Mouse (Mus musculus): Measurements from ENCODE around the gene Frmd7. TPM values are rescaled to one million over a fixed set of nuclear protein-coding genes. Genes with fewer than 3 reads are reported as not detected.

The Frmd7 gene
- polyA plus RNA-seq, 1 experiment from 2014 or later: 0.21 TPM

DNA sequence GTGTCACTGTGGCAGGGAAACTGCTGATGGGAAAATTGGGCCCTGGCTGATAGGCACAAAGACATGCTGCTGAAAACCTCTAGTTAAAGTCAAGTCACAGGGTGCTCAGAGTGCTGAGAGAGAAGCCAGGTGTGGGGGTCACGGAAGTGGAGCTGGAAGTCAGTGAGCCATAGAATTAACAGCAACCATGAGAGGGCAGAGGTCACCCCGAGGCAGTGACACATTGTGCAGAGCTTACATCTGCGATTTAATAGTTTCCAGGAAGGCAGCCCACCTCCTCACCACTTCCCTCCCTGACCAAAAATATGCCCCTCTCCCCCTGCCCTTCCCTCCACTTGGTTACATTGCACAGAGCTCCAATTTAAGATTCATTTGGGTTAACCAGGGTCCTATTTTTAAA, 25.1 kb downstream of the Frmd7 start:
- no peak for DNase-seq (ENCODE audit: low spot score)
- ATAC-seq (ENCODE audit: low read depth): no peak
- Histone ChIP-seq H3K27me3 (replicated peaks; ENCODE audit: control insufficient read depth, insufficient read depth, low read length) (no peaks in the 10 kb centered on the region), H3K4me1 (ENCODE audit: control insufficient read depth, insufficient read depth, low read length) (no peaks in the 10 kb centered on the region), H3K4me3 (ENCODE audit: low read depth, low read length) (no peak overlapping the region), H3K27ac (replicated peaks; ENCODE audit: low read depth, low read length) (no peak overlapping the region), H3K36me3 (ENCODE audit: control insufficient read depth, insufficient read depth, low read length) (no peaks in the 10 kb centered on the region), H3K9me3 (ENCODE audit: control insufficient read depth, low read length) (no peaks in the 10 kb centered on the region), H3K9ac (ENCODE audit: low read depth, low read length) (no peak overlapping the region), H3K4me2 (ENCODE audit: low read depth, low read length) (no peak overlapping the region)
- 23% methylated on average over 3 of the region's 3 CpGs for WGBS

DNA sequence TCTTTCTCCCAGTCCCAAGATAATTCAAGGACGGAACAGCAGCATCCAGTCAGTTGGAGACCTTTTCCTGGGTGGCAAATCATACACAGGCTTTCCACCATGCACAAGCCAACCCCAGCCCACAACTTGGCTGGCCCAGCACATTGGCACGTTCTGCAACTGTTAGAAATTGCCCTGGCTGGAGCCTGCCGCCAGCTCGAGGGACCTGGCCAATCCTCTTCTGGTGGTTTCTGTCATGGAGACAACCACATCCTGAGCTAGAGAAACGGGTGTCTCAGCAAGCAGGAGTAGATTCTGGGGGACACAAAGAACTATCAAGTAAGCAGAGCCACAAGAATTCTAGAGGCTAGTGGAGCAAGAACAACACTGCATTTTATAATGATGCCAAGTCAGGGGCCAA, 32.6 kb downstream of the Frmd7 start:
- no peak overlapping the region for H3K9ac ChIP-seq (ENCODE audit: low read depth, low read length)
- no peaks in the 10 kb centered on the region for H3K36me3 ChIP-seq (ENCODE audit: control insufficient read depth, insufficient read depth, low read length)
- no peaks in the 10 kb centered on the region for H3K9me3 ChIP-seq (ENCODE audit: control insufficient read depth, low read length)
- H3K27me3 ChIP-seq (replicated peaks; ENCODE audit: control insufficient read depth, insufficient read depth, low read length): 0 out of 2 replicates have a peak, but pooled peaks cover 4% of the 10 kb centered on the region
- H3K27ac ChIP-seq (replicated peaks; ENCODE audit: low read depth, low read length): no peak overlapping the region
- no peak for ATAC-seq (ENCODE audit: low read depth)
- no peak overlapping the region for H3K4me3 ChIP-seq (ENCODE audit: low read depth, low read length)
- WGBS: 79% methylated on average over 5 of the region's 5 CpGs
- no peak for DNase-seq (ENCODE audit: low spot score)
- H3K4me2 ChIP-seq (ENCODE audit: low read depth, low read length): no peak overlapping the region
- H3K4me1 ChIP-seq (ENCODE audit: control insufficient read depth, insufficient read depth, low read length): no peaks in the 10 kb centered on the region

DNA sequence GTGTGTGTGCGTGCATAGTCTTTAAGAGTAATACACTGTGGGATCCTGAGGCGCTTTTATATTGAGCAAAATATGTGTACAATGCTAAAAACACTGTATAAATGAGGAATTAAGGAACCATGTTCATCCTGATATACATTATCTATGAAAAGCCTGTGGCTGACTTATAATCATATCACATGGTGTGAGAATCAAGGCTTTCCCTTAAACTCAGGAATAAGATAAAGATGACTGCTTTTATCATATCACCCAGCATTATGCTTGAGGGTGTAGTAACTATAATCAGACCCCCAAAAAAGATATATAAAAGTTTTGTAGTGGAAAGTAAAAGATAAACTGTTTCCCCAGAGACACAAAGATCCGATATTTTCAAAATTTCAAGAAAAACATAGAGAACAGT, 39.0 kb downstream of the Frmd7 start:
- ATAC-seq (ENCODE audit: low read depth): no peak
- H3K27me3 ChIP-seq (replicated peaks; ENCODE audit: control insufficient read depth, insufficient read depth, low read length): peaks cover 6% of the 10 kb centered on the region; the same call in 1 of the 2 replicates
- no peaks in the 10 kb centered on the region for H3K36me3 ChIP-seq (ENCODE audit: control insufficient read depth, insufficient read depth, low read length)
- no peak overlapping the region for H3K4me2 ChIP-seq (ENCODE audit: low read depth, low read length)
- no peak for DNase-seq (ENCODE audit: low spot score)
- no peaks in the 10 kb centered on the region for H3K9me3 ChIP-seq (ENCODE audit: control insufficient read depth, low read length)
- H3K4me3 ChIP-seq (ENCODE audit: low read depth, low read length): no peak overlapping the region
- H3K4me1 ChIP-seq (ENCODE audit: control insufficient read depth, insufficient read depth, low read length): no peaks in the 10 kb centered on the region
- H3K27ac ChIP-seq (replicated peaks; ENCODE audit: low read depth, low read length): no peak overlapping the region
- WGBS: 89% methylated on average over 3 of the region's 3 CpGs
- H3K9ac ChIP-seq (ENCODE audit: low read depth, low read length): no peak overlapping the region

DNA sequence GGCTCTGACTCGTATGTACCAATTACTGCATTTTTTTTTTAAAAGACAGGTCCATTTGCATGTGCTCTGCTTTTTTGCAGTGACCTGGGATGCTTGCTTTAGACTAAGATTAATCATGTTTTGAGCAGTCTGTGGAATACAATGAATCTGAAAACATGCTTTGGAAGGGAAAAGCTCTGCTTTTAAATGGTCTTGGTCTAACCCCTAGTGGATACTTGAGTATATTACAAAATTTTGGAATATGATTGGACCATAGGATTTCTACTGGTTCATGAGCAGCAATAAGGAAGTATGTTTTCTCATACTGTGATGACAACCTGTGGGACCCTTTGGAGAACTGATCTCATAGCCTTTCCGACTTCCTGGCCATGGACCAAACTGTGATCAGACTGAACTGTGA, 54.5 kb downstream of the Frmd7 start:
- 73% methylated on average over 2 of the region's 2 CpGs for WGBS
- H3K4me2 ChIP-seq (ENCODE audit: low read depth, low read length): no peak overlapping the region
- no peaks in the 10 kb centered on the region for H3K4me1 ChIP-seq (ENCODE audit: control insufficient read depth, insufficient read depth, low read length)
- no peak overlapping the region for H3K27ac ChIP-seq (replicated peaks; ENCODE audit: low read depth, low read length)
- H3K9me3 ChIP-seq (ENCODE audit: control insufficient read depth, low read length): no peaks in the 10 kb centered on the region
- no peak overlapping the region for H3K9ac ChIP-seq (ENCODE audit: low read depth, low read length)
- peaks cover 8% of the 10 kb centered on the region for H3K27me3 ChIP-seq (replicated peaks; ENCODE audit: control insufficient read depth, insufficient read depth, low read length)
- ATAC-seq (ENCODE audit: low read depth) (no peak), DNase-seq (ENCODE audit: low spot score) (no peak)
- no peak overlapping the region for H3K4me3 ChIP-seq (ENCODE audit: low read depth, low read length)
- no peaks in the 10 kb centered on the region for H3K36me3 ChIP-seq (ENCODE audit: control insufficient read depth, insufficient read depth, low read length)

DNA sequence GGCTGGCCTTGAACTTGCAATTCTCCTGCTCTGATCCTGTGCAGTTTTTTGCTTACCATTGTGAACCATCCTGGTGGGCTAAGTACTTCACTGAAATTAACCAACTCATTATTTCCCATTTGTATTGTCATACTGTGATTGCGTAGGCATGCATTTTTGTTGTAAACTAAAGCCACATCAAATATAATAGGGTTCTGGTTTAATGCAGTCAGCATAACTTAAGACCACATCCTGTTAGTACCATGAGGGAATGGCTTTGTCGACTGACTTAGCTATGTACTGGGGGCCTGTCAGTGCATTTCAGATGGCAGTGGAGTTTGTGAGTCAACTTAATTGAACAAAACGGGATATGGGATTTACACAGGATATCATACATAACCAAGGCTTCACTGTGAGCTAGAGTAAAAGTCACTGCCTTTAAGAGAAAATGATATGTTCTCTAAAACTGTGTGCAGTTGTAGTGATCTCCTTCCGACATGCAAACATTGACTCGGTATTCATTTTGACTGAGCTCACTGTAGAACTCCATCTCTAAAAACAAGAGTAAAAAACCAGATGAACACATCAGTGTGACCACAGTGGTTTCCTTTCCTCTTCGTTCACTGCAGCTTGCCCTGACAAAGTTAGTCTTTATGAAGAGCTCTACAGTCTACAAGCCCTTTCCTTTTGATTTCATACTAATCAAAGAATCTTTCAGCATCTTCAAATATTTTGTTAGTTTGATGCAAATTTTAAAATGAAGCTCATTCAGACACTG, 68.1 kb downstream of the Frmd7 start:
- ATAC-seq (ENCODE audit: low read depth) (no peak), DNase-seq (ENCODE audit: low spot score) (no peak)
- Histone ChIP-seq H3K27me3 (replicated peaks; ENCODE audit: control insufficient read depth, insufficient read depth, low read length) (no peaks in the 10 kb centered on the region), H3K4me3 (ENCODE audit: low read depth, low read length) (no peak overlapping the region), H3K9ac (ENCODE audit: low read depth, low read length) (no peak overlapping the region), H3K27ac (replicated peaks; ENCODE audit: low read depth, low read length) (no peak overlapping the region), H3K9me3 (ENCODE audit: control insufficient read depth, low read length) (no peaks in the 10 kb centered on the region), H3K4me2 (ENCODE audit: low read depth, low read length) (no peak overlapping the region), H3K4me1 (ENCODE audit: control insufficient read depth, insufficient read depth, low read length) (no peaks in the 10 kb centered on the region), H3K36me3 (ENCODE audit: control insufficient read depth, insufficient read depth, low read length) (no peaks in the 10 kb centered on the region)
- WGBS: 73% methylated on average over 6 of the region's 6 CpGs

DNA sequence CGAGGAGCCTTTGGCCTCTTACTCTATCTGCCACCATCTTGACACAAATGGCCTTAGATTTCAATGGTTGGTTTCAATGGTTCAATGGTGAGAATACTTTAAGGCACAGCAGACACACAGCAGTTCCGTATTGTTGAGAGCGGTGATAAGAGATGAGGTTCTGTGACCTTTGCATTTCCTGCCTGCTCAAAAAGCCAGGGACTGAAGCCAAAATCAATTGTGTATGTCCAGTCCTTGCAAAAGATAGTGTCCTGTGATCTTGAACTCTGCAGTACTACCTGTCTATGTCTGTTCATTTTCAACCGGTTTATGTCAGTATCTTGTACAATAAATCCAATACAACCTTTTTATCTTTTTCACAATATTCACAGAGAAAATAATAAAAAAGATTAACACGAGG, 77.8 kb downstream of the Frmd7 start:
- 76% methylated on average over 5 of the region's 5 CpGs for WGBS
- no peak overlapping the region for H3K9ac ChIP-seq (ENCODE audit: low read depth, low read length)
- DNase-seq (ENCODE audit: low spot score) (no peak), ATAC-seq (ENCODE audit: low read depth) (no peak)
- no peaks in the 10 kb centered on the region for H3K36me3 ChIP-seq (ENCODE audit: control insufficient read depth, insufficient read depth, low read length)
- no peaks in the 10 kb centered on the region for H3K4me1 ChIP-seq (ENCODE audit: control insufficient read depth, insufficient read depth, low read length)
- peaks cover 11% of the 10 kb centered on the region for H3K27me3 ChIP-seq (replicated peaks; ENCODE audit: control insufficient read depth, insufficient read depth, low read length)
- H3K4me2 ChIP-seq (ENCODE audit: low read depth, low read length): no peak overlapping the region
- no peak overlapping the region for H3K4me3 ChIP-seq (ENCODE audit: low read depth, low read length)
- H3K9me3 ChIP-seq (ENCODE audit: control insufficient read depth, low read length): no peaks in the 10 kb centered on the region
- no peak overlapping the region for H3K27ac ChIP-seq (replicated peaks; ENCODE audit: low read depth, low read length)

DNA sequence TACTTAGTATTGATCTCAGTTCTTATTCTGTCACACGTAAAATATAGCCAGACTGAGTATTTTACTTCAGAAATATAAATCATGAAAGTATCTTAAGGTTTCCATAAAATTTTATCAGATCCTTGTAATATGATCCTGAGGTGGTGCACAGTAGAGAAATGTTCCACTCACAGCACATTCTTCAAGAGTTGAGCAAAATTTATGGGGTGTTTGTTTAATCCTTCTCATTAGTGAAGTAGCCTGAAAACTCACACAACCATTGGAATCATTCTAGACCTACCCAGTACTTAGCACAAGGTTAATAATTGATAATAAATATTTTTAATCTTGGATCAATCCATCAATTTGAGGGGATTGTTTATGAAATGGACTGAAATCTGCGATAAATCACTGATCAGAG, 78.7 kb downstream of the Frmd7 start:
- 40% methylated on average over 2 of the region's 2 CpGs for WGBS
- no peak overlapping the region for H3K27ac ChIP-seq (replicated peaks; ENCODE audit: low read depth, low read length)

DNA sequence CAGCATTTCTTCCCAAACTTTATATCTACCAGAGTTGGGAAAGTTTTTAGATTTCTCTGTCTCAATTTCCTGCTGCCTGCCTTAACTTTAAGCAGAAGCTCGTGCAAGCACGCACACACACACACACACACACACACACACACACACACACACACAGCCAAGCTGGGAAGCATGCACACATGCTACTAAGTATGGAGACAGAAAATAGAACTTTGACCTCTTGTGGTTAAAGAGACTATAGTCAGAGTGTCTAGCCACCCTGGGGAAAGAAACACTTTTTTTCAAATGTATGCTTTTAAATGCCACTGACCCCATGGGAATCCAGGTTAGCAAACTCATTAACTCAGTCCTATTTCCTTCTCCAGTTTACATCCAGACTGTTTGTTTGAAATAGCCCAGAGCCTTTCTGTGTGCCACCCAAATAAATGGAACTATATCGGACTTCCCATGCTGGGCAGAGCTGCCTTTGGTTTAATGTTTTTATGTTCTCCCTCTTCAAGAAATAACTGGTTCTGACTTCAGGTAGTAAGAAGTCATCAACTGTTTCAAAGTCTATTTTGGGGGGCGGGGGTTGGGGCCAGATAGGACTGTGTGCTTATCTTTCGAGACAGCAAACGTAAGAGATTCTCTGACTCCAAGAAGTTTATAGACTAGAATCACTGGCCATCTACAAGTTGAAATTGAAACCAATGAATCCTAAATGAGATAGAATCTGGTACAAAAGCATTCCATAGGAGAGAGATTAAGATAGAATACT, 91.9 kb downstream of the Frmd7 start:
- Histone ChIP-seq H3K27me3 (replicated peaks; ENCODE audit: control insufficient read depth, insufficient read depth, low read length) (peaks cover 16% of the 10 kb centered on the region; the same call in 1 of the 2 replicates), H3K9ac (ENCODE audit: low read depth, low read length) (no peak overlapping the region), H3K4me2 (ENCODE audit: low read depth, low read length) (no peak overlapping the region), H3K9me3 (ENCODE audit: control insufficient read depth, low read length) (no peaks in the 10 kb centered on the region), H3K4me3 (ENCODE audit: low read depth, low read length) (no peak overlapping the region), H3K27ac (replicated peaks; ENCODE audit: low read depth, low read length) (no peak overlapping the region), H3K4me1 (ENCODE audit: control insufficient read depth, insufficient read depth, low read length) (no peaks in the 10 kb centered on the region), H3K36me3 (ENCODE audit: control insufficient read depth, insufficient read depth, low read length) (no peaks in the 10 kb centered on the region)
- ATAC-seq (ENCODE audit: low read depth) (no peak), DNase-seq (ENCODE audit: low spot score) (no peak)
- WGBS: 73% methylated on average over 6 of the region's 6 CpGs

More for the DNA sequence above, 78.7 kb downstream of the Frmd7 start:
- Histone ChIP-seq H3K4me2 (ENCODE audit: low read depth, low read length) (no peak overlapping the region), H3K36me3 (ENCODE audit: control insufficient read depth, insufficient read depth, low read length) (no peaks in the 10 kb centered on the region), H3K4me1 (ENCODE audit: control insufficient read depth, insufficient read depth, low read length) (no peaks in the 10 kb centered on the region), H3K9me3 (ENCODE audit: control insufficient read depth, low read length) (no peaks in the 10 kb centered on the region), H3K4me3 (ENCODE audit: low read depth, low read length) (no peak overlapping the region), H3K27me3 (replicated peaks; ENCODE audit: control insufficient read depth, insufficient read depth, low read length) (peaks cover 11% of the 10 kb centered on the region), H3K9ac (ENCODE audit: low read depth, low read length) (no peak overlapping the region)
- DNase-seq (ENCODE audit: low spot score) (no peak), ATAC-seq (ENCODE audit: low read depth) (no peak)
